Mouse (Mus musculus): ENCODE data around the gene Exosc1. TPM values are rescaled to one million over a fixed set of nuclear protein-coding genes. Genes with fewer than 3 reads are reported as not detected.

Gene Exosc1
- 66.2 and 86.7 TPM in 2 replicates for total RNA-seq (2014; fragmentation: Nextera tagmentation)
- 72.9 and 81.2 TPM in 2 replicates for total RNA-seq (2017)

GRCm38 (mm10) chr19:41933179-41934086, at the start of gene Exosc1, which contains the start of gene Zdhhc16:
Gene Exosc1 (minus strand): TSS chr19:41933423.
Gene Zdhhc16 (plus strand): TSS chr19:41933480.
- ATAC-seq (replicated peaks; ENCODE audit: low FRiP score, low TSS enrichment, poor library complexity, severe bottlenecking), result peak; percentile 98

DNA sequence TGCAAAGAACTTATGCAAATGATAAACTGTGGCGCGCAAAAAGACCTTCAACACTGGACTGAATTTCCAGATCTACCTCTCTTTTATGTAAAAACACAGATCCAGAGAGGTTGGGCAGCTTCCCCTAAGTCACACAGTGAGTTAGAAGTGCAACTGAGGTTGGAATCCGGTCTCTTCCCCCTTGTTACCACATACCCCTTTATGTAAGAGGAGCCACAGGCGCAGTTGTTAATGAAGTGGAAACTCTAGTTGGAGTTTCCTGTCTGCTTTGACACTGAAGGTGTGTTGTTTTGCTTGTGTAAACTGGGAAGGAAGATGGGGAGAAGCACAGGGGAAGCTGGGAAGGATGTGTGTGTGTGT, 49.5 kb upstream of the Exosc1 start:
- ATAC-seq (replicated peaks; ENCODE audit: low FRiP score, low TSS enrichment, poor library complexity, severe bottlenecking), result no peak

GRCm38 (mm10) chr19:41981931-41982790, 48.9 kb upstream of the Exosc1 start:
- no peak for ATAC-seq (replicated peaks; ENCODE audit: low FRiP score, low TSS enrichment, poor library complexity, severe bottlenecking)

DNA sequence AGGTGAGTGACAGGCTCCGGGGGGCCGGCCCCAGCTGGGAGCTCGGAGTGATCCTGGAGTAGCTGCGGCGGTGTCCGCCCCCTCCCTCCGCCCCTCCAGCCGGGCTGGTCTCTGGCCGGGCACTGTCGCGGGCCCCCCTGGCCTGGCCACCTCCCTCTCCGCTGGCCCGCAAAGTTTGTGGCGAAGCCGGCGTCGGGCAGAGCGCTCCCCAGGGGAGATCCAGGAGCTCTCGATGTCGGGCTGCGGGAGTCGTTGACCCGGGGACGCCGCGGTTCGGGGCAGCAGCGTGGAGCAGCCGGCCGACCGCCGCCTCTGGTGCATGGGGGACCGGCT, 48.3 kb upstream of the Exosc1 start, which contains the start of gene Ubtd1:
Ubtd1 (plus strand) TSS at position 169 of the 333 bp plus-strand sequence.
- no peak for ATAC-seq (replicated peaks; ENCODE audit: low FRiP score, low TSS enrichment, poor library complexity, severe bottlenecking)

- peak; percentile 89 for ATAC-seq (replicated peaks; ENCODE audit: low FRiP score, low TSS enrichment, poor library complexity, severe bottlenecking)
Observed at GRCm38 (mm10) chr19:41980819-41981594, 47.8 kb upstream of the Exosc1 start, which contains the start of gene Mms19. Gene Mms19 (minus strand): TSS chr19:41981157.

DNA sequence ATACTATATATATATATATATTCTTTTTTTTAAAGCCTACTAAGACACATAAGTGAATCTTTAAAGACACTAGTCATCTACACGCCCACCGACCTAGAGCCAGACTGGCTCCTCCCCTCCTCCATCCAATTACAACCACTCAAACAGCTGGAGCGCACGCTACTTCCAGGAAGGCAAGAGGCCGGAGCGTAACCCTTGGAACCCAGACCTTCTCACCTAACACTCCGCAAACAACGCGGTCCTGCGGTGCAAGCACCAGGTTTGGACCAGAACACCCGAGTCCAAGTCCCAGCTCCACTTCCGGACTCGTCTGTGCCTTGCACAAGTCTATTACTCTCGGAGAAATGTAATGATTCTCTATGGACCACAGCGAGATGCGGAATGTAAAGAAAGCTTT, 47.2 kb upstream of the Exosc1 start:
- ATAC-seq (replicated peaks; ENCODE audit: low FRiP score, low TSS enrichment, poor library complexity, severe bottlenecking), result 0 out of 2 replicates have a peak, but pooled peaks have one; percentile 33

DNA sequence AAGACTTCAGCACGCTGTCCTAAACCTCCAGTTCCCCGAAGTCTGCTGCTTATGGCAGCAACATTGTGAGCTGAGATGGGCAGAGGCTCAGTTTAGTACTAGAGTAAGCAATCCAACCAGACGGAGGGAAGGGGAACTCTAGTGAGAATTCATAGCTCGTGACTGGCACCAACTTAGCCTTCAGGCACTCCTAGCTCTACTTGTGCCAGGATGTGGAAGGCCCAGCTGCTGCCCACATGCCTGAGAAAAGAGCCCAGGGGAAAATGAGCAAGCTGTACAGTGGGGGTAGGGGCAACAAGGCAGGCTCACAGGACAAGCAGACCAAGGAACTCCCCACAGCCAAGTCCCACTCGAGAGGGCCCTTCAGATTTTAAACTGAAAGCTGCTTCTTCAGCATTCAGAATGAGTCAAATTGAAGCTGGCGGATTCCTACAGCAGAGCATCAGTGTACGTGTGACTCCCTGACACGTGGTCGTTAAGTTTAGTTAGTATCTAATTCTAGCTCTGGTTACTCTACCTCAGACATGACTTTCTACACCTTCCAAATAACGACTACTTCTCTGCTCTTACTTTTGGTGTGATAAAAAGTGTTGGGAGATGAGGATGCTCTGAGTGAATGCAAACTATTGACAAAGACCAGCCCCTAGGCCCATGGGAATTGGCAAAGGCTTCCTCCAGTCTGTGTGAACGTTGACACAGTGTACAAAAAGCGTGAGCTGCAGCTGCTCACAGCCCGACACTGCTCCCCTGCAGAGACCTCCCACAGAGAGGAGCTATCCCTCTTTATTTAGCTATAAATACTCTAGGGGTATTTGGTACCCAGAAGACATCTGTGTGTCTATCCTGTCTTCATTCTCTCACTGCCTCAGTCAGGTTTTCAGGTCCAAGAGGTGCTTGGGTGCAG, 40.9 kb upstream of the Exosc1 start:
- no peak for ATAC-seq (replicated peaks; ENCODE audit: low FRiP score, low TSS enrichment, poor library complexity, severe bottlenecking)

GRCm38 (mm10) chr19:41969618-41970017, 36.4 kb upstream of the Exosc1 start:
- ATAC-seq (replicated peaks; ENCODE audit: low FRiP score, low TSS enrichment, poor library complexity, severe bottlenecking), result no peak

- no peak for ATAC-seq (replicated peaks; ENCODE audit: low FRiP score, low TSS enrichment, poor library complexity, severe bottlenecking)
Observed at GRCm38 (mm10) chr19:41953574-41953973, 20.4 kb upstream of the Exosc1 start.

GRCm38 (mm10) chr19:41952287-41952686, 19.1 kb upstream of the Exosc1 start:
- ATAC-seq (replicated peaks; ENCODE audit: low FRiP score, low TSS enrichment, poor library complexity, severe bottlenecking), result no peak; the same call in 1 of the 2 replicates

- no peak for ATAC-seq (replicated peaks; ENCODE audit: low FRiP score, low TSS enrichment, poor library complexity, severe bottlenecking)
Observed at GRCm38 (mm10) chr19:41943841-41944240, 10.6 kb upstream of the Exosc1 start.

GRCm38 (mm10) chr19:41938539-41938938, 5.3 kb upstream of the Exosc1 start:
- ATAC-seq (replicated peaks; ENCODE audit: low FRiP score, low TSS enrichment, poor library complexity, severe bottlenecking), result no peak

- ATAC-seq (replicated peaks; ENCODE audit: low FRiP score, low TSS enrichment, poor library complexity, severe bottlenecking), result no peak
Observed at GRCm38 (mm10) chr19:41935921-41936320, 2.7 kb upstream of the Exosc1 start.

GRCm38 (mm10) chr19:41934124-41934523, 901 bp upstream of the Exosc1 start:
- peak; percentile 46; the same call in 1 of the 2 replicates for ATAC-seq (replicated peaks; ENCODE audit: low FRiP score, low TSS enrichment, poor library complexity, severe bottlenecking)

DNA sequence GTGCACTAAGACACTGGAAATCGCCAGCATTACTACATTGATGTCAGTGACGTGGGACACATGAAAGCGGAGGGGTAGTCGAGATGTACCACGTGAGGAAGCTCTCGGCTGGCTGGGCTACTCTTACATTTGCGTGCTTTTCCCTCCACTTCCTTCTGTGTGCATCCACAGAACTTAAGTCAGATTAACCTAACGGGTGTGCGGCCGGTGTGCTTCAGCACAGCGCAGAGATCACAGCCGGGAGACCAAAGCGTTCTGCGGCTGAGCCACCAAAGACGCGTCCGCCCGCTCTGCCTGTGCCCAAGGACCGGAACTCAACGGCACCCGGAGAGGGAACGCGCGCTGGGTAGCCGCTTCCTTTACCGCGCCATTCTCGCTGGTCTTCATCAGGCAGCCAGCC, 537 bp downstream of the Exosc1 start:
- ATAC-seq (replicated peaks; ENCODE audit: low FRiP score, low TSS enrichment, poor library complexity, severe bottlenecking), result peak; percentile 40

GRCm38 (mm10) chr19:41920412-41921067, 12.7 kb downstream of the Exosc1 start:
- no peak for ATAC-seq (replicated peaks; ENCODE audit: low FRiP score, low TSS enrichment, poor library complexity, severe bottlenecking)

GRCm38 (mm10) chr19:41919471-41919870, 13.8 kb downstream of the Exosc1 start:
- no peak for ATAC-seq (replicated peaks; ENCODE audit: low FRiP score, low TSS enrichment, poor library complexity, severe bottlenecking)

DNA sequence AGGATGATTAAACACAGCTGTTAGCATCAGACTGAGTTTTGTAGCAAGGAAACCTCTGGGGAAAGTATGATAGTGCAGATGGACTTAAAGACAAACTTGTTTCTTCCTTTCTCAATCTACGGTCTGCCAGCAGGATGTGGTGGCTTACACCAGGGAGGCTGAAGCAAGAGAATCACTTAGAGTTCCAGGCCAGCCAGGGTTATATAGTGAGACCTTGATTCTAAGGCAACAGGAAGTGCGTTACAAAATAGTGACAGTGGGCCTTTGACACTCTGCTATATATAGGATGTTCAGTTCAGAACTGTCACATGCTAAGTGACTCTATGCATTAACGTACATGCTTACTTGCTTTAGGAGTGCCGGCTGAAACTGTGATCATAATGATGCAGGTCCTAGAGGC, 16.4 kb downstream of the Exosc1 start:
- ATAC-seq (replicated peaks; ENCODE audit: low FRiP score, low TSS enrichment, poor library complexity, severe bottlenecking), result no peak

All from megakaryocyte-erythroid progenitor cell, adult 5-6 weeks (primary cell).